Mouse (Mus musculus) erythroblast, embryonic 14.5 days (primary cell): Measurements from ENCODE around the gene Nop53. TPM values are rescaled to one million over a fixed set of nuclear protein-coding genes. Genes with fewer than 3 reads are reported as not detected.

Source experiments
- H3K27me3 ChIP-seq: 2 replicates; pipeline ENCODE4 v1.6.1; 2012; ENCODE audit warnings: inconsistent platforms; ENCODE audit not compliant: control insufficient read depth
- H3K36me3 ChIP-seq: 2 replicates; pipeline ENCODE4 v1.6.1; 2012; ENCODE audit warnings: mild to moderate bottlenecking, inconsistent platforms; ENCODE audit not compliant: control insufficient read depth
- H3K4me1 ChIP-seq: 2 replicates; pipeline ENCODE4 v1.6.1; 2012; ENCODE audit warnings: inconsistent platforms; ENCODE audit not compliant: control insufficient read depth
- H3K4me3 ChIP-seq: replicated peaks from 2 replicates; pipeline ENCODE3; 2012; ENCODE audit warnings: moderate library complexity, mild to moderate bottlenecking, inconsistent platforms
- H3K9me3 ChIP-seq: 2 replicates; pipeline ENCODE4 v1.6.1; 2012; ENCODE audit warnings: low read length, inconsistent platforms, mixed read lengths; ENCODE audit not compliant: control insufficient read depth
- GATA1 ChIP-seq: IDR thresholded peaks from 2 replicates; pipeline ENCODE4 v1.6.1; 2012; ENCODE audit warnings: low read length, inconsistent platforms, mixed read lengths
- TAL1 ChIP-seq: IDR thresholded peaks from 3 replicates; pipeline ENCODE4 v1.6.1; 2012; ENCODE audit warnings: low read length, inconsistent platforms, mixed read lengths
- polyA plus RNA-seq: library from polyadenylated mRNA; stranded (reverse); fragments of >175 nt; gene quantifications from 2 replicates; pipeline ENCODE4 v1.2.3, GENCODE M21; 2012

The Nop53 gene
- polyA plus RNA-seq, 1 experiment: 62.3 TPM

- TF ChIP-seq GATA1 (no peak), TAL1 (no peak)
Observed at GRCm38 (mm10) chr7:15961798-15962197, 15.9 kb upstream of the Nop53 start.

GRCm38 (mm10) chr7:15961239-15961638, 15.4 kb upstream of the Nop53 start:
- TF ChIP-seq GATA1: no peak
- no peak for TF ChIP-seq TAL1
- H3K4me1 ChIP-seq: peaks cover 16% of the 10 kb centered on the region
- no peaks in the 10 kb centered on the region for H3K36me3 ChIP-seq
- no peak overlapping the region for H3K4me3 ChIP-seq
- H3K27me3 ChIP-seq: no peaks in the 10 kb centered on the region; the same call in 1 of the 2 replicates
- peaks cover 4% of the 10 kb centered on the region for H3K9me3 ChIP-seq

More at GRCm38 (mm10) chr7:15961798-15962197, 15.9 kb upstream of the Nop53 start:
- H3K4me3 ChIP-seq: no peak overlapping the region
- no peaks in the 10 kb centered on the region; the same call in 1 of the 2 replicates for H3K9me3 ChIP-seq
- peaks cover 19% of the 10 kb centered on the region for H3K4me1 ChIP-seq
- no peaks in the 10 kb centered on the region for H3K36me3 ChIP-seq
- no peaks in the 10 kb centered on the region; the same call in 1 of the 2 replicates for H3K27me3 ChIP-seq

GRCm38 (mm10) chr7:15960691-15961090, 14.8 kb upstream of the Nop53 start:
- peaks cover 21% of the 10 kb centered on the region for H3K4me1 ChIP-seq

GRCm38 (mm10) chr7:15956143-15956542, 10.3 kb upstream of the Nop53 start:
- H3K9me3 ChIP-seq: peaks cover 8% of the 10 kb centered on the region
- TF ChIP-seq GATA1 (no peak), TAL1 (no peak)
- H3K4me3 ChIP-seq: no peak overlapping the region
- H3K36me3 ChIP-seq: peaks cover 4% of the 10 kb centered on the region
- H3K27me3 ChIP-seq: no peaks in the 10 kb centered on the region; the same call in 1 of the 2 replicates
- H3K4me1 ChIP-seq: peaks cover 50% of the 10 kb centered on the region

More at GRCm38 (mm10) chr7:15960691-15961090, 14.8 kb upstream of the Nop53 start:
- H3K36me3 ChIP-seq: no peaks in the 10 kb centered on the region
- no peak overlapping the region for H3K4me3 ChIP-seq
- TF ChIP-seq GATA1 (no peak), TAL1 (no peak)
- no peaks in the 10 kb centered on the region; the same call in 1 of the 2 replicates for H3K27me3 ChIP-seq
- peaks cover 4% of the 10 kb centered on the region for H3K9me3 ChIP-seq

GRCm38 (mm10) chr7:15955509-15955908, 9.6 kb upstream of the Nop53 start:
- Histone ChIP-seq H3K4me3 (peak overlapping the region; percentile 53), H3K4me1 (peaks cover 57% of the 10 kb centered on the region), H3K9me3 (peaks cover 8% of the 10 kb centered on the region), H3K36me3 (peaks cover 4% of the 10 kb centered on the region), H3K27me3 (no peaks in the 10 kb centered on the region; the same call in 1 of the 2 replicates)
- TF ChIP-seq GATA1 (no peak), TAL1 (no peak)

GRCm38 (mm10) chr7:15954978-15955443, 9.1 kb upstream of the Nop53 start:
- TF ChIP-seq GATA1 (no peak), TAL1 (no peak)
- H3K9me3 ChIP-seq: peaks cover 8% of the 10 kb centered on the region
- peaks cover 4% of the 10 kb centered on the region for H3K36me3 ChIP-seq
- no peaks in the 10 kb centered on the region; the same call in 1 of the 2 replicates for H3K27me3 ChIP-seq
- peak overlapping the region; percentile 53 for H3K4me3 ChIP-seq
- peaks cover 62% of the 10 kb centered on the region for H3K4me1 ChIP-seq

GRCm38 (mm10) chr7:15954436-15954835, 8.6 kb upstream of the Nop53 start:
- peak overlapping the region; percentile 53 for H3K4me3 ChIP-seq
- H3K27me3 ChIP-seq: no peaks in the 10 kb centered on the region; the same call in 1 of the 2 replicates
- peaks cover 8% of the 10 kb centered on the region for H3K9me3 ChIP-seq
- H3K36me3 ChIP-seq: peaks cover 4% of the 10 kb centered on the region
- TF ChIP-seq TAL1: no peak
- no peak for TF ChIP-seq GATA1
- H3K4me1 ChIP-seq: peaks cover 67% of the 10 kb centered on the region

GRCm38 (mm10) chr7:15953307-15954074, 7.6 kb upstream of the Nop53 start:
- no peak for TF ChIP-seq TAL1
- no peak for TF ChIP-seq GATA1
- no peak overlapping the region for H3K4me3 ChIP-seq
- H3K4me1 ChIP-seq: peaks cover 77% of the 10 kb centered on the region
- H3K27me3 ChIP-seq: no peaks in the 10 kb centered on the region; the same call in 1 of the 2 replicates
- peaks cover 4% of the 10 kb centered on the region for H3K36me3 ChIP-seq
- peaks cover 8% of the 10 kb centered on the region for H3K9me3 ChIP-seq

- TF ChIP-seq TAL1 (peak; percentile 51; the same call in 2 of the 3 replicates), GATA1 (peak; percentile 37; the same call in 1 of the 2 replicates)
- Histone ChIP-seq H3K4me3 (peak overlapping the region; percentile 14), H3K9me3 (peaks cover 8% of the 10 kb centered on the region), H3K27me3 (no peaks in the 10 kb centered on the region; the same call in 1 of the 2 replicates), H3K4me1 (peaks cover 88% of the 10 kb centered on the region), H3K36me3 (peaks cover 4% of the 10 kb centered on the region)
Observed at GRCm38 (mm10) chr7:15952416-15952815, 6.5 kb upstream of the Nop53 start.
